Mouse (Mus musculus) Patski (cell line): ENCODE measurements around the gene Hoxa2. TPM values are rescaled to one million over a fixed set of nuclear protein-coding genes. Genes with fewer than 3 reads are reported as not detected.

ENCODE experiments used
- ATAC-seq: fragments of 100-300 bp; one replicate; pipeline ENCODE4 v1.8.0; 2021
- CTCF ChIA-PET: fragments of 350-600 bp; sonication (Branson Sonifier 250); formaldehyde crosslinking; loops from one replicate; lab custom pipeline; 2022; ENCODE audit warnings: inconsistent platforms; lab: Charles Lee
- POLR2A ChIA-PET: fragments of 350-600 bp; sonication (Branson Sonifier 250); formaldehyde crosslinking; loops from one replicate; lab custom pipeline; 2022; ENCODE audit warnings: antibody characterized with exemption, inconsistent platforms; lab: Charles Lee
- DNase-seq: peaks from one replicate; pipeline ENCODE4 v3.0.0-alpha.2; 2011; ENCODE audit warnings: low read depth, low spot score
- H3K27me3 ChIP-seq: fragments of 371-371 bp; one replicate; pipeline ENCODE4 v1.5.1; 2021
- CTCF ChIP-seq: fragments of 100-300 bp; IDR thresholded peaks from one replicate; pipeline ENCODE4 v1.5.1; 2021
- in situ Hi-C: fragments of 300-500 bp; cut with MboI; formaldehyde crosslinking; loops from 3 replicates; pipeline ENCODE4 v1.11.1; 2018; ENCODE audit warnings: low pct_unique_long_range_greater_than_20kb, mixed read lengths
- polyA plus RNA-seq: library from polyadenylated mRNA; unstranded; gene quantifications from one replicate; pipeline ENCODE4 v1.2.3, GENCODE M21; 2021

The Hoxa2 gene
- polyA plus RNA-seq, 1 experiment from 2014 or later = 2.8 TPM

DNA sequence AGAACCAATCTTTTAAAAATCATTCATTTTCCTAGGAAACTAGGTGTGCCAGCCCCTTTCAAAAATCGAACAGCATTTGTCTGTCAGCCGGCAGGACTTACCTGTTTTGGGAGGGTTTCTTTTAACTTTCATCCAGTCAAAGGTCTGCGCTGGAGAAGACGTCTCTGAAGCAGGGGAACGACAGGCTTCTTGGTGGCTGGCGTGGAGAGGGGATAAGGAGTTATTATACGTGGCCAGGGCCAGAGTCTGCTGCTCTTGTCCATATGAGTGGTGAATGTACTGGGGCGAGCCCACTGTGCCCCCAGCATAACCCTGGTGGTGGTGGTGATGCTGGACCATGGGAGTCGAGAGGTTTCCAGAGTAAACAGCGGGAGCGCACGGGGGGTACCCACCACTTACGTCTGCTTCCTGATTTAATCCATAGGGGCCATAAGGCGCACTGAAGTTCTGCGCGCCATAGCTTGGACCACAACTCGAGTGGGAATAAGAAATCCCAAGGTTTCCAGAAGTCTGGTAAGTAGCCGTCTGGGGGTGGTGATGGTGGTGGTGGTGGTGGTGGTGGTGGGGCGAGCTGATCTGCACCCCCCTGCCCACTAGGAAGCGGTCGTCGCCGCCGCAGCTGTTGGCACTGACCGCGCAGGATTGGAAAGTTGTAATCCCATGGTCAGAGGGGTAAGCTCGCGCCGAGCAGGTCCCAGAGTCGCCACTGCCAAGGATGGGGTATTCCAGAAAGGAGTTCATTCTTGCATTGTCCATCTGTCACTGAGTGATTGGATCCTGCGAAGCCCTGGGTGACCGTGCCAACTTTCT lies 7.0 kb downstream of the Hoxa2 start:
- no peaks in the 10 kb centered on the region for H3K27me3 ChIP-seq
- peak; percentile 19 for ATAC-seq
- CTCF ChIA-PET = no interaction called here
- in situ Hi-C loops = no loop called here
- no peak for TF ChIP-seq CTCF
- POLR2A ChIA-PET = interaction anchor here (1.0 to 1.5 kb wide), 3 partner anchors 10 to 54 kb away, joined by 3 to 6 read pairs (median 3); partner anchors contain the start of gene 5730596B20Rik
- DNase-seq = no peak

DNA sequence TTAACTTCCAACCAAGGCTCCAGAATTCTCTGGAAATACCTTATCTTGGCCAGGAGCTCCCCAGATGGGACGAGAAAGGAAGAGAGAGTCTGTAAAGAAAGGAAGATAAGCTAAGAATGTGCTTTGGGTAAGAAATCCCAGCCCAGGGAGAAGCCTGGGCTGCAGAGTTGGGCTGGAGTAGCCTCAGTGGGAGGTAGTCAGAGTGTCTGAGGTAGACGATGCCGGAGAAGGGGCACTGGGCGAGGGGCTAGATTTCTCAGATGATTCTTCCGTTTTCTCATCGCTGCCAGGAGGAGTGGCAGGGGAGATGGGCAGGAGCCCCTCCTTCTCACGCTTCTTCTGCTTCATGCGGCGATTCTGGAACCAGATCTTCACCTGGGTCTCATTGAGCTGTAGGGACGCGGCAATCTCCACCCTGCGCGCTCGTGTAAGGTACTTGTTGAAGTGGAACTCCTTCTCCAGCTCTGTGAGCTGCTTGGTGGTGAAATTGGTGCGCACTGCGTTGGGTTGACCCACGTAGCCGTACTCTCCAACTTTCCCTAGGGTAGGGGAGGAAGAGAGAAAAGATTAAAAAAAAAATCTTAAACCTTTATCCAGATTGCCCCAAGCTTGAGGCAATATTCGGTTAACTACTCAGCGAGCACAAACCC lies 8.0 kb downstream of the Hoxa2 start:
- no peaks in the 10 kb centered on the region for H3K27me3 ChIP-seq

DNA sequence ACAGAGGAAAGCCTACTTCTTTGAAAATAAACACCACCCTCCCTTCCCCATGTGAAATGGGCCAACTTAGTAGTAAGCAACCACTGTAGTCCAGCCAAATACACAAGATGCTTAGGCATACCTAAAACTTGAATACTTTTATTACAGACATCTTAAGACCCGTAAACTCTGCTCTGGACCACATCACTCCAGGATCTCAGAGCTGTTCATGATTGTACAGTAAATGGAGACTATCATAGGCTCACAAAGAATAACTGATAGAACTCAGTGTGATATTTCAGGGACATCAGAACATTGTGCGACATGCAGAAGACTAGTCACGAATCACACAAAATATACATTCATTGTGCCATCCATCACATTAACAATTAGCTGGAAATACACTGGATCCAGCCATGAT lies 9.2 kb downstream of the Hoxa2 start:
- CTCF ChIA-PET = no interaction called here
- no peak for TF ChIP-seq CTCF
- DNase-seq (no peak), ATAC-seq (no peak)
- in situ Hi-C loops = no loop called here
- POLR2A ChIA-PET = no interaction called here
- H3K27me3 ChIP-seq = no peaks in the 10 kb centered on the region

More for the DNA sequence above, 8.0 kb downstream of the Hoxa2 start:
- DNase-seq = no peak
- ATAC-seq = no peak
- ChIA-PET CTCF (no interaction called here), POLR2A (interaction anchor here (0.6 kb wide), 1 partner anchor 245 kb away, joined by 3 read pairs; no protein-coding TSS in a partner anchor)
- no peak for TF ChIP-seq CTCF
- in situ Hi-C loops = no loop called here

DNA sequence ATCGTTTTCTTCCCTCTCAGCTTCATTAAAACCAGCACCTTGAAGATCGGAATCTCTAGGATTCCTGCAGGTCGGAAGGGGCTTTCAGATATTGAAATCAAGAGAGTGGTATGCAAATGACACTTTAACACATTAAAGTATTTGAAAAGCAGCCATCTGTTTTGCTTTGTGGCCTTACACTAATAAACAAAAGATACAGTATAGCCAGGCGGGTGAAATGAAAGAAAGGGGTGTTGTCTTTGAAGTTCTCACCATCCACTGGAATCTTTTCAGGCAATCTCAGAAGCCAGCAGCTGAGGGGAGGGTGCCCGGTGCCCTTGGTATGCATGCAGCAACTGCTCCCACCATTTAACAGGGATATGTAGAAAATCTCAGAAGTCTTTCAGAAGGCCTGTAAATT lies 10.6 kb downstream of the Hoxa2 start:
- DNase-seq = no peak
- CTCF ChIA-PET = no interaction called here
- no peak for TF ChIP-seq CTCF
- in situ Hi-C loops = no loop called here
- POLR2A ChIA-PET = no interaction called here
- H3K27me3 ChIP-seq = no peaks in the 10 kb centered on the region
- no peak for ATAC-seq

DNA sequence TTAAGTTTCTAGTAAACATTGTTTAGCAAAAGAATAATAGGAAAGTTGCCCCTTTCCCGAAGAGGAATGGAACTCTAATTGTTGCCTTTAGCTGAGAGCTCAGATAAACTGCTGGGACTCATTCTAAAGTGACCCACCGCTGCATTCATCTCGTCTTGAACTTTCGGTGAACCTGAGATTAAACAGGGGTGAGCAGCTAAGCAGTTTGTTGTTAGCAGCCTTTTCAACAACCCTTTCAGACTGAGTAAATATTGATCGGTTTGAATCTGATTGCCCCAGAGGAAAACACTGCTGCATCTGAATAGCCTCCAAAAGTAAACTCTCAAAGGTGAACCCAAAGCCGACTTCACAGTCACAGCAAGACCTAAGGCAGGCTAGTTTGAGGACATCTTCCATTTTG lies 11.4 kb downstream of the Hoxa2 start:
- CTCF ChIA-PET = no interaction called here
- in situ Hi-C loops = no loop called here
- no peak for DNase-seq
- POLR2A ChIA-PET = no interaction called here
- TF ChIP-seq CTCF = no peak
- ATAC-seq = no peak
- no peaks in the 10 kb centered on the region for H3K27me3 ChIP-seq

DNA sequence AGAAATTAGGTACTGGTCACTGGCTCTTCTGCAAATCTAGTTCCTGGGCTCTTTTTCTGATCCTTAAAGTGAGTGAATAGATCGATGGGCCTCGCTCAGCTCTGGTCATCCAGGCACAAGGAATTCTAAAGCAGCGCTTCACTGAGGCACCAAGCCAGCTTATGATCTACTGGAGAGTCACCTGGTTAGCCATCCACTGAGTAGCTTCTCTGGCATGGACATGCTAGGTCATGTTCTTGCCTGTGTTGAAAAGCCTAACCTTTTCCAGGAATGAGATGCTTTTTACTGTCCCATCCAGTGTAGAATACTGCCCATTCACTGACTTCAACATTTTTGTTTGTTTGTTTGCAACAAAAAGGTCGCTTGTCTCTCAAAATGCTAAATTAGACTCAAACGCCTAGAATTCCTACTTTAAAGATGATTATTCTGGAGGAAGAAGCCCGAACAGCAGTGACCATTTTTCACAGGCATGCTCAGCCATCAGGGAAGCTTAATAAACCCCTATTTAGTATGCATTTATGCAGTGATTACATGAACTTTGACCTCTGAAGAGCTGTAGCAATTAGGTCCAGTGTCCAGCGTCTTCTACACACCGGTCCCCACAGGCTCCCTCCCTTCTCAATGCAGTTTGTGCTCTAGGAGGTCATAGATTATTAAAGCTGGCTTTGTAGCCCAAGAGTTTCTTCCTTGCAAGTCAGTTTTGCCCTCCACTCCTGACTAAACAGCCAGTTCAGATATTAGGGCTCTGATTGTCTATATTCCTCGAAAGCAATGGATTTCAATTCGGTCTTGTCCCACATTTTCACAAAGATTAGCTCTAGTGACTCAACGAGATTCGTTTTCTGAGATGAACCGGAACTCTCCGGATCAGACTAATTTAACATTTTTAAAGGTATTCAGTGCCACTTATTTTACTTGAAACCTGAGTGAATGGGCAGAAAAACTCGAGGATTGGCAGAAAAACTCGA lies 12.1 kb downstream of the Hoxa2 start:
- DNase-seq = no peak
- ChIA-PET CTCF (interaction anchor here (1.6 kb wide), 1 partner anchor 33 kb away, joined by 3 read pairs; no protein-coding TSS in a partner anchor), POLR2A (no interaction called here)
- no peak for TF ChIP-seq CTCF
- ATAC-seq = no peak
- in situ Hi-C loops = no loop called here
- H3K27me3 ChIP-seq = no peaks in the 10 kb centered on the region

DNA sequence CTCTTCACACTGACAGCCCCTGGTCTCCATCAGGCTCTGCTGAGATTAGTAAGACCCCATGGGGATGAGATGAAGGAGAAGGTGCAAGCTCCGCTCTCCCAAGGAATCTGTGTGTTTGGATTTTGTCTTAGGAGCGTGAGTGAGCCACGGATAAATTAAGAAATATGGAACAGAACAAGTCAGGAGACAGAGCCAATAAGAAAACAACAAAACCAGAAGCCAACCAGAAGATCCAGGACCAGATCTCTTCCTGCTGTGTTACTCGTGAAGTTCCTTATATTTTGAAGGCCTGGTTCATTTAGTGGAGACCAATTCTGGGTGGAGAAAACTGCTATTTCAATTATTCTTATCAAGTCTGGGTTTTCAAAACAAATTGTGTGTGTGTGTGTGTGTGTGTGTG lies 13.1 kb downstream of the Hoxa2 start:
- ChIA-PET POLR2A (no interaction called here), CTCF (interaction anchor here (1.6 kb wide), 1 partner anchor 32 kb away, joined by 3 read pairs; no protein-coding TSS in a partner anchor)
- no peak for ATAC-seq
- no peak for TF ChIP-seq CTCF
- no peak for DNase-seq
- in situ Hi-C loops = no loop called here
- H3K27me3 ChIP-seq = no peaks in the 10 kb centered on the region

DNA sequence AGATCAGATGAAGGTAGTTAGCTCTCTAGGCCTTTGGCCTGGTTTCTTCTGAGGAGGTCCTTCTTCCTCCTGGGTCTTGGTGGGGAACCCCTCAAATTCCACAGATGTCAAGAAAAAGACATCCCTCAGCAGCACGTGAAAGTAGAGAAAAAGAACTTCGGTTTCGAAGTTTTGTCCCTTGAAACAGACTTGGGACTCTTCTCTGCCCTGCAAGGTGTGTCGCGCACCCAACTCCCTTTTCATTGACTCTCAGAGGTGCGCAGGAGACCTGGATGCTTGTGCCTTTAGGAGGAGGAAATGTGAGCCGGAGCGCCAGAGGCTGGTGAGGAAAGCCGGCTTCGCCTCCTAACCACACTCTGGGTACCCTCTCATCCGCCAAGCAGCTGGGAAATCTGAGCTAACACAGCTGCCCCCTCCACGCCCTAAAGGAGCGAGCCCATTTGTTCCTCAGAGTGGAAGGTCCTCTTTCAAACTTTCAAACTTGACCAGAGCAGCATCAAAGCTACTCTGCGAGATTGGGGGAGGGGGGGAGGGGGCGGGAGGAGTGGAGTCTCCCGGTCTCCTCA lies 14.1 kb downstream of the Hoxa2 start:
- no peak for TF ChIP-seq CTCF
- ATAC-seq = no peak
- no peaks in the 10 kb centered on the region for H3K27me3 ChIP-seq
- ChIA-PET CTCF (no interaction called here), POLR2A (interaction anchor here (0.6 kb wide), 1 partner anchor 62 kb away, joined by 3 read pairs; no protein-coding TSS in a partner anchor)
- DNase-seq = no peak
- in situ Hi-C loops = no loop called here

DNA sequence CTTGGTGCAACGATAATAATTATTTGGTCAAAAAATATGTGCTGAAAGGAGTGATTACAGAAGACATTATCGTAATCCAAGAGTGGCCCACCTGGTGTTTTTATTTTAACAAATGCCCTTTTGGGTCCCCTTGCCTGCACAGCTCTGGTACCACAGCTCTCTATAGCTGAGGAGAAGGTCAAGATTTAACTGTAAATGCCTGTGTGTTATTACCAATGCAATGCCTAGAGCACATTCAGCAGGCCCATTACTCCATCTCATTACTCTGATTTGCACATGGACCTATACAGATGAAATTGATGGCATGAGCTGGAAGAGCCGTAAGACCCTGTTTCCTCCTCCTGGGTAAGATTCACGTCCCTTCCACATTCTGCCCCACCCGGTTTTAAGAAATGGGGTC lies 25.5 kb downstream of the Hoxa2 start:
- in situ Hi-C loops = no loop called here
- ChIA-PET CTCF (interaction anchor here (1.2 kb wide), 1 partner anchor 37 kb away, joined by 3 read pairs; no protein-coding TSS in a partner anchor), POLR2A (no interaction called here)
- no peak for DNase-seq
- no peak for ATAC-seq
- TF ChIP-seq CTCF = no peak
- no peaks in the 10 kb centered on the region for H3K27me3 ChIP-seq

DNA sequence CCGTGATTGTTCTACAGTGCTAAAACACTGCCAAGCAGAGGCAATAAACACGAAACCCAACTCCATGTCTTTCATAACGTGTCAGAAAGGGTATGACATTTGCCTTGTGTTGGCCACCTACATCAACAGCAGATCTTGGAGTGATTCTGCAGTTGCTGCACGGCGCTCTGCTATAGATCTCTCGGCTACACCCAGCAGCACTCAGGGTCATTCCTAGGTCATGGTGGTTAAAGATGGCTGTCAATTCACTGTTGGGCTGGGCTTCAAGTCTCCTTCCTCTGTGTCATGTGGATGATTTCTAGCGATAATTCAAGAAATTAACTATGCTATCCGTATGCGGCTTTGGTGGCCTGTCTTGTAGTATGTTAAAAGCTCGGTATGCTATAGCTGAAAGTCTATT lies 26.1 kb downstream of the Hoxa2 start:
- in situ Hi-C loops = no loop called here
- CTCF ChIA-PET = interaction anchor here (1.2 kb wide), 1 partner anchor 36 kb away, joined by 3 read pairs; no protein-coding TSS in a partner anchor
- TF ChIP-seq CTCF = no peak

More for the DNA sequence above, 26.1 kb downstream of the Hoxa2 start:
- H3K27me3 ChIP-seq = no peaks in the 10 kb centered on the region
- POLR2A ChIA-PET = interaction anchor here (0.7 kb wide), 1 partner anchor 691 kb away, joined by 3 read pairs; no protein-coding TSS in a partner anchor
- no peak for DNase-seq
- ATAC-seq = no peak
